Mouse (Mus musculus) myocyte (in vitro differentiated cells): ENCODE measurements around the gene Dgki.

Experiments used
- E2F4 ChIP-seq: IDR thresholded peaks from one replicate; pipeline ENCODE4 v1.6.1; 2011; ENCODE audit warnings: mild to moderate bottlenecking, control low read depth, moderate library complexity; ENCODE audit not compliant: insufficient read depth
- MAX ChIP-seq: IDR thresholded peaks from one replicate; pipeline ENCODE4 v1.6.1; 2011; ENCODE audit warnings: low read depth, mild to moderate bottlenecking, control low read depth
- MYOD1 ChIP-seq, 3 experiments: IDR thresholded peaks; one replicate each; pipeline ENCODE4 v1.6.1; 2011; ENCODE audit warnings: control low read depth in 2 of 3, low read depth in 2 of 3, mild to moderate bottlenecking in 2 of 3, moderate library complexity in 1 of 3; ENCODE audit not compliant: insufficient read length in 2 of 3, control insufficient read depth in 1 of 3
- POLR2A ChIP-seq: IDR thresholded peaks from one replicate; pipeline ENCODE4 v1.6.1; 2011; ENCODE audit warnings: low read depth, mild to moderate bottlenecking, control low read depth, moderate library complexity; ENCODE audit not compliant: insufficient read length
- POLR2AphosphoS2 ChIP-seq: IDR thresholded peaks from one replicate; pipeline ENCODE4 v1.6.1; 2011; ENCODE audit warnings: low read depth, control low read depth; ENCODE audit not compliant: insufficient read length
- SRF ChIP-seq: IDR thresholded peaks from one replicate; pipeline ENCODE4 v1.6.1; 2011; ENCODE audit warnings: low read depth; ENCODE audit not compliant: control insufficient read depth, insufficient read length
- TCF12 ChIP-seq: IDR thresholded peaks from one replicate; pipeline ENCODE4 v1.6.1; 2011; ENCODE audit warnings: mild to moderate bottlenecking, control low read depth; ENCODE audit not compliant: poor library complexity, insufficient read depth, severe bottlenecking
- TCF3 ChIP-seq: IDR thresholded peaks from one replicate; pipeline ENCODE4 v1.6.1; 2011; ENCODE audit warnings: low read depth, control low read depth; ENCODE audit not compliant: insufficient read length
- USF1 ChIP-seq: IDR thresholded peaks from one replicate; pipeline ENCODE4 v1.6.1; 2011; ENCODE audit warnings: low read depth, mild to moderate bottlenecking, control low read depth, moderate library complexity

- TF ChIP-seq E2F4: no peak
- no peak for TF ChIP-seq POLR2AphosphoS2
- no peak for TF ChIP-seq USF1
- no peak for TF ChIP-seq MAX
- no peak for TF ChIP-seq TCF12
- TF ChIP-seq TCF3: no peak
- TF ChIP-seq SRF: no peak
- TF ChIP-seq MYOD1 (IDR thresholded peaks at IDR 0.05; ENCODE audit: control insufficient read depth in 1 of 3, insufficient read length in 2 of 3, low read depth in 2 of 3): no peak
- no peak for TF ChIP-seq POLR2A
These were observed 301.0 kb downstream of the Dgki start for GRCm38 (mm10) chr6:36998942-36999341.
